Mouse (Mus musculus) stomach, postnatal 0 days (tissue): ENCODE measurements around the gene Golph3. TPM values are rescaled to one million over a fixed set of nuclear protein-coding genes. Genes with fewer than 3 reads are reported as not detected.

Experiments used
- ATAC-seq: fragments of 200-750 bp; cut with Nextera tagmentation; 2 replicates; pipeline ENCODE4 v1.8.0; 2017; ENCODE audit not compliant: low FRiP score, low TSS enrichment
- DNase-seq: peaks from one replicate; pipeline ENCODE4 v3.0.0-alpha.2; 2016; ENCODE audit warnings: low spot score
- H3K27ac ChIP-seq: fragments of 300-500 bp; sonication (generic); replicated peaks from 2 replicates; pipeline ENCODE4 v1.5.1; 2014; ENCODE audit warnings: mild to moderate bottlenecking, control low read depth
- H3K27me3 ChIP-seq: fragments of 300-500 bp; sonication (generic); 2 replicates; pipeline ENCODE4 v1.6.1; 2014; ENCODE audit warnings: low read length; ENCODE audit not compliant: control insufficient read depth, insufficient read depth
- H3K36me3 ChIP-seq: fragments of 300-500 bp; sonication (generic); 2 replicates; pipeline ENCODE4 v1.6.1; 2014; ENCODE audit warnings: low read length, mixed read lengths; ENCODE audit not compliant: control insufficient read depth, insufficient read depth
- H3K4me1 ChIP-seq: fragments of 300-500 bp; sonication (generic); replicated peaks from 2 replicates; pipeline ENCODE4 v1.6.1; 2014; ENCODE audit warnings: antibody characterized with exemption; ENCODE audit not compliant: control insufficient read depth, insufficient read depth
- H3K4me2 ChIP-seq: fragments of 300-500 bp; sonication (generic); replicated peaks from 2 replicates; pipeline ENCODE4 v1.6.1; 2014; ENCODE audit warnings: low read depth, mild to moderate bottlenecking, control low read depth, moderate library complexity
- H3K4me3 ChIP-seq: fragments of 300-500 bp; sonication (generic); 2 replicates; pipeline ENCODE4 v1.5.1; 2014; ENCODE audit warnings: low read depth, low read length, control low read depth
- H3K9ac ChIP-seq: fragments of 300-500 bp; sonication (generic); 2 replicates; pipeline ENCODE4 v1.6.1; 2014; ENCODE audit warnings: mild to moderate bottlenecking, low read length, control low read depth, mixed read lengths
- H3K9me3 ChIP-seq: fragments of 300-500 bp; sonication (generic); 2 replicates; pipeline ENCODE4 v1.6.1; 2016; ENCODE audit warnings: low read length; ENCODE audit not compliant: control insufficient read depth
- CTCF ChIP-seq: IDR thresholded peaks from 2 replicates; pipeline ENCODE4 v1.5.1; 2016; ENCODE audit warnings: antibody characterized with exemption, low read depth, mild to moderate bottlenecking, moderate library complexity
- EP300 ChIP-seq: optimal IDR thresholded peaks from 2 replicates; pipeline ENCODE3; 2016; ENCODE audit warnings: antibody characterized with exemption
- WGBS: fragments of 180-500 bp; shearing (Covaris S2); extraction: QIAGEN DNeasy Blood & Tissue Kit; methylation state at CpG from one replicate; pipeline ENCODE4 v1.1.7; 2014; 5-methylcytosine and 5-hydroxymethylcytosine counted together
- polyA plus RNA-seq: library from polyadenylated mRNA; unstranded; fragments of >200 nt; fragmentation: Nextera tagmentation; extraction: Ambion mirVana; gene quantifications from 2 replicates; pipeline ENCODE4 v1.2.1, GENCODE M21; 2015

Golph3 gene
- polyA plus RNA-seq, 1 experiment from 2014 or later = 70.7 TPM

DNA sequence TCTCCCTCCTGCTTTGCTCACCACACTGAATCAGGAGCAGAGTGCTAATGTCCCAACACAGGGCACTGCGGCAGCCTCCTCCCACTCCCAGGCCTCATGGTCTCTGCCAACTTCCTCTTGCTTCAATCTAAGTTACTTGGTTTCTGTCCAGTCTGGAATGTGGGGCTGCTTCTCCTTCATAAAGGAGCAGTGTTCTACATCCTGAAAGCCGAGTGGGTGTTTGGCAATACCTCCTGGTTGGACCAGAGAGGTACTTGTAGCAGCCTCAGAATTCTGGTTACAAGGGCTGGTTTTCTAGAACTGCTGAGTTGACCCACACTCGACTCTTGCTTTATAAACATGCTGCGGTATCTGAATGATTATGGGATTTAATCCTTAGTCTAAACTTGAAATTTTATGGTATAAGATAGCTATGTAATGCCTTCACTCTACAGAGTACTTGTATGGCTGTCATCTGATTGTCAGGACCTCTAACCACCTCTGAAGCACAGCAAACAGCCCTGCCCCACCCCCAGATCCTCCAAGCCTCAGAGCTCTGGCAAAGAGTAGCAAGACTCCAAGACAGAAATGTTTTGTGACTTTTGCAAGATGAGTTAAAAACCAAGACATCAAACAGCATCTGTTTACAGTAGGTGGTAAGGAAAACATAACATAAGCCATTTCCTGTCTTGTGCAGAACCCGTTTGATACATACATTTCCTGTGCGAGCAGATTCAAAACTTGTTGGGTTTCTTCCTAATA lies 36.3 kb upstream of the Golph3 start:
- no peak overlapping the region for H3K4me2 ChIP-seq
- ATAC-seq (no peak), DNase-seq (no peak)
- 50% methylated on average over 6 of the region's 6 CpGs for WGBS
- no peak overlapping the region for H3K27ac ChIP-seq
- H3K36me3 ChIP-seq = no peaks in the 10 kb centered on the region
- no peaks in the 10 kb centered on the region for H3K4me1 ChIP-seq
- H3K27me3 ChIP-seq = no peaks in the 10 kb centered on the region
- H3K9me3 ChIP-seq = no peaks in the 10 kb centered on the region
- TF ChIP-seq CTCF (no peak), EP300 (no peak)
- no peak overlapping the region for H3K9ac ChIP-seq
- H3K4me3 ChIP-seq = no peak overlapping the region

DNA sequence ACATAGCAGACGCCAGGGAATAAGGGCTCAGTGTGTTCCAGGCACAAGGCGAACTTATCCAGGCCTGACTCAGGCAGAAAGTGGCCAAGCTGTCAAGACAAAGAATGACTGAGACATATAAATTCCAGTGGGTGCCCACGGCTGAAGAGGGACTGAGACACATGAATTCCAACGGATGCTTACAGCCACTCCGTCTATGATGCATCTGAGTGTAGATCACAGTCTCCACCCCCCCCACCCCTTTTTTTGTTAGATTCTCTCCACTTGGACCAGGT lies 35.8 kb upstream of the Golph3 start:
- no peak for ATAC-seq
- no peaks in the 10 kb centered on the region for H3K36me3 ChIP-seq
- 56% methylated on average over 5 of the region's 5 CpGs for WGBS
- H3K4me1 ChIP-seq = no peaks in the 10 kb centered on the region
- H3K9me3 ChIP-seq = no peaks in the 10 kb centered on the region
- H3K9ac ChIP-seq = no peak overlapping the region
- no peak overlapping the region for H3K4me2 ChIP-seq
- DNase-seq = no peak
- H3K27ac ChIP-seq = no peak overlapping the region
- H3K4me3 ChIP-seq = no peak overlapping the region
- TF ChIP-seq CTCF (no peak), EP300 (no peak)
- no peaks in the 10 kb centered on the region for H3K27me3 ChIP-seq

DNA sequence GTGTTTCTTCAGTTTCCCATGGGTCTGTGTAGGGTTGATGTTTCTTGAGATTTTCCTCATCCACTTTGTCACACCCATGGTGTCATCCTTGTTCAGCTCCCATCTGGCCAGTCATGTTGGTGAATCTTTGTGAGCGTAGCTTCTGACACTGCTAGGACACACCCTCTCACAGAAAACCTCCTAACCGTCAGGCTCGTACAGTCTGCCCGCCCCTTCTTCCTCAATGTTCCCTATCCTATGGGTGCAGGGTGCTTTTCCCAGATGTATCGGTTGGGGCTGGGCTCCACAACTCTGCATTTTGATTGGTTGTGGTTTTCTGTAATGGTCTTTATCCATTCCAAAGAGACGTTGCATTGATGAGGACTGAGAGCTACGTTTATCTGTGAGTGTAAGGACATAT lies 30.9 kb upstream of the Golph3 start:
- no peaks in the 10 kb centered on the region for H3K4me1 ChIP-seq
- no peak overlapping the region for H3K4me2 ChIP-seq
- no peak overlapping the region for H3K27ac ChIP-seq
- H3K27me3 ChIP-seq = no peaks in the 10 kb centered on the region
- H3K36me3 ChIP-seq = no peaks in the 10 kb centered on the region
- WGBS = 79% methylated on average over 7 of the region's 7 CpGs
- TF ChIP-seq EP300 = no peak
- no peak for TF ChIP-seq CTCF
- no peak overlapping the region for H3K9ac ChIP-seq
- H3K9me3 ChIP-seq = no peaks in the 10 kb centered on the region
- ATAC-seq (no peak), DNase-seq (no peak)
- H3K4me3 ChIP-seq = no peak overlapping the region

DNA sequence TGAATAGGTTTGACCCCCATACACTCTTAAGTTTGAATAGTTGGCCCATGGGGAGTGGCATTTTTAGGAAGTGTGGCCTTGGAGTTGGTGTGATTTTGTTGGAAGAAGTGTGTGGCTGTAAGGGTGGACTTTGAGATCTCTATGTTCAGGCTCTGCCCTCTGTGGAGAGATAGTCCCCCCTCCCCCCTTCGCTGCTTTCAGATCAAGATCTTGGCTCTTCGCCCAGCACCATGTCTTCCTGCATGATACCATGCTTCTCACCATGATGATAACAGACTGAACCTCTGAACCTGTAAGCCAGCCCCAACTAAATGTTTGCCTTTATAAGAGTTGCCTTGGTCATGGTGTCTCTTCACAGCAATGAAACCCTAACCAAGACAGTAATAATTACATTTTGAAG lies 29.5 kb upstream of the Golph3 start:
- no peaks in the 10 kb centered on the region for H3K4me1 ChIP-seq
- H3K4me3 ChIP-seq = no peak overlapping the region
- 87% methylated on average over 2 of the region's 2 CpGs for WGBS
- no peaks in the 10 kb centered on the region for H3K36me3 ChIP-seq
- no peak for DNase-seq
- H3K27me3 ChIP-seq = no peaks in the 10 kb centered on the region
- no peak overlapping the region for H3K27ac ChIP-seq
- no peak overlapping the region for H3K4me2 ChIP-seq
- no peak overlapping the region for H3K9ac ChIP-seq
- TF ChIP-seq CTCF = no peak
- no peak for TF ChIP-seq EP300
- ATAC-seq = no peak
- H3K9me3 ChIP-seq = no peaks in the 10 kb centered on the region

DNA sequence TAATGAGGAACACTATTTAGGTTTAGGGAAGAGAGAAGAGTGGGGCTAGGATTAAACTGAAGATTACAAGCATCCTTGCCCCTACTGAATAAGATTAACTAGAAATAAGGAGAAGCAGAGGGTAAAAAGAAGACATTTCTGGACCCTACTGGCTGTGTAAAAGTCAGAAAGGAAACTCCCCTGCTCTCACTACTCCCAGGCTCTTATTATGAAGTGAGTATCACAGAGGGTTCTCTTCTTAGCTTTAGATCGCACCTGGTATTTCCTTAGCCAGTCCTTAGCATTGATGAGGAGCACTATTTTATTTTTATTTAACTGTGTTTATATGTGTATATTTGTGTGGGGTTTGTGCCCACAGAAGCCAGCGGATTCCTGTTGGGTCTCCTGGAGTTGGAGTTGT lies 25.0 kb upstream of the Golph3 start:
- ATAC-seq = no peak
- 42% methylated on average over 2 of the region's 2 CpGs for WGBS
- H3K4me3 ChIP-seq = no peak overlapping the region
- H3K4me2 ChIP-seq = no peak overlapping the region
- no peaks in the 10 kb centered on the region for H3K27me3 ChIP-seq
- no peaks in the 10 kb centered on the region for H3K36me3 ChIP-seq
- no peak overlapping the region for H3K9ac ChIP-seq
- H3K4me1 ChIP-seq = no peaks in the 10 kb centered on the region
- no peak for TF ChIP-seq EP300
- no peak for TF ChIP-seq CTCF
- no peak for DNase-seq
- H3K27ac ChIP-seq = no peak overlapping the region
- H3K9me3 ChIP-seq = no peaks in the 10 kb centered on the region

DNA sequence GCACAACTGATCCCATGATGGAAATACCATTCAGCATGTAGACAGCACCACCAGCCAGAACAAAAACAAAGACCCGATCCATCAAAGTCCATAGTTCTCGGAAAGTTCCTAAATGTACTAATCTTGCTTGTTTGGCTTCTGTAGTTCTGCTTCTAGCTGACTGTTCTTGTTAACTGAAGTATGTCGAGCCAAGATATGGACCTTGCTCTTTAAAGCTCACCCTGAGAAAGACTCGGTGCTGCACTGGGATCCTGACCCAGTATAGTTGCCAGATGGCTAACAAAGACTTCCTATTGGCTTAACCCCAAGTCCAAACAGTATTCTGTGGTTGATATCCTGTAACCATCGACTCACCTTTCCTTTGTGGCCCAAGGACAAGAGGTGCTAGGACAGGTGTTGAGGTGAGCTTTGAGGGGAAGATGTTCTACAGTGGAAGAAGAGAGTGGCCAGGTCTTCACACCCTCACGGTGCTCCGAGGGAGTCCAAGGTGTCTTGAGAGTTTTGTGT lies 23.0 kb upstream of the Golph3 start:
- H3K9ac ChIP-seq = no peak overlapping the region
- no peaks in the 10 kb centered on the region for H3K4me1 ChIP-seq
- H3K27ac ChIP-seq = no peak overlapping the region
- WGBS = 70% methylated on average over 7 of the region's 7 CpGs
- TF ChIP-seq EP300 = no peak
- no peak for TF ChIP-seq CTCF
- DNase-seq = no peak
- no peaks in the 10 kb centered on the region for H3K36me3 ChIP-seq
- H3K9me3 ChIP-seq = no peaks in the 10 kb centered on the region
- no peak overlapping the region for H3K4me2 ChIP-seq
- no peaks in the 10 kb centered on the region for H3K27me3 ChIP-seq
- no peak overlapping the region for H3K4me3 ChIP-seq
- ATAC-seq = no peak
